Mouse (Mus musculus): ENCODE data around the gene Stom.

Stom gene

DNA sequence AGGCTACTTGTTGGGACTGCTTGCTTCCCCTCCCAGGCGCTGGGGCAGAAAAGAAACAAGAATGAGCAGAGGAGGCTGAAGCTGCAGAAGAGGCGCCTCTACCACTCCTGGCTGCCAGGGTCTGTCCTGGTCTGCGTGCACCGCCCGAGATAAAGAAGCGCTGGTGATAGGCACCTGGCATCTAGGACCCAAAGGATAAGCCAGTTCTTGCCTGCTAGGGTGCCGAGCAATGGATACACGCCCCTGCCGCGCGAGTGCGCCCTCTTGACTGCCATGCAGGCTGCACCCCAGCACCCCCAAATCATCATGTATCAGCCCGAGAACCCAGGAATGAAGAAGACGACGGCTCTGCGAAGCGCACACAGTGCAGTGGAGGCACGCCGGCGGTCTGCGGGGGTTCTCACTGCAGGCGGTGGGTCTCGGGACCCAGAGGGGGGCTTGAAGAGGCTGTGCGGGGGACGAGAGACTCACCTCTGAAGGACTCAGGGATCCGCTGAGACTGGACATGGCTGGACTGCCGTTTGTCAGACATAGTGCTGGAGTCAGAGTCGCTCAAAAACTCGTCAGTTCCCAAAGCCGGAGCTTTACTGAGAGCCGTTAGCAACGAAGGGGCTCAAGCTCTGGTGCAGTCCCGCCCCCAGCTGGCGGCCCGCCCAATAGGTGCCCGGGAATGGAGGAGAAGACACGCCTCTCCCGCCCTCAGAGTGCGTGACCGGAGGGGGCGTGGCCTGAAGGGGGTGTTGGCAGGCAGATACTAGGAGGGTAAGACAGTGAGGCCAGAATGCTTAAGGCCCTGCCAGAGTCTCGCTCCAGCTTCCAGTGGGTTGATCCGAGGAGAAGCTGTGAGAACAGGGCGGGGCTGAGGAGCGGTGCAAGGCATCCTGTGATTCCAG is at the start of gene Stom:
TSS of gene Stom (minus strand) at position 589 of the 893 bp plus-strand sequence.
- Histone ChIP-seq H3K27me3 (ENCODE audit: control insufficient read depth, insufficient read depth, low read length, poor library complexity, severe bottlenecking) (no peaks in the 10 kb centered on the region), H3K36me3 (ENCODE audit: control insufficient read depth, insufficient read depth, low read length, poor library complexity, severe bottlenecking) (no peaks in the 10 kb centered on the region)
- DNase-seq (ENCODE audit: low read depth, low spot score): peak; percentile 97

DNA sequence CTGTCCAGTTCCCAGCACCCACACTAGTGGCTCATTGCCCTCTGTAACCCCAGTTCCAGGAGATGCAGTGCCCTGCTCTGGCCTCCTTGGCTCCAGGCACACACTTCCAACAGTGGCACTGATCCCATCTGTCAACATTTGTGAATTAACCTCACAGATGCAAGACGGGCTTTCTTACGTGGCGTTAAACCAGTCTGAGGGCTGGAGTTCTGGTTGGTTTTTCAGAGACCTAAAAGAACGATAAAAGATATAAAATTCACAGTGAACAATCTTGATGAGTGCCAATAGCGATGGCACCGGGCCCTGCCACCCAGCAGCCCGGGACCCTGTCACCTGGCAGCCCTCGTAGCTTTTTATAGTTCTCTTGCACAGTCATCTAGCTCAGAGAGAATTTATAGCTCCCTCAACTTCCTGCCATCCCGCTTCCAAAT is 48.7 kb upstream of the Stom start:
- no peak for DNase-seq (ENCODE audit: low read depth, low spot score)
- no peaks in the 10 kb centered on the region for H3K27me3 ChIP-seq (ENCODE audit: control insufficient read depth, insufficient read depth, low read length, poor library complexity, severe bottlenecking)
- no peaks in the 10 kb centered on the region for H3K36me3 ChIP-seq (ENCODE audit: control insufficient read depth, insufficient read depth, low read length, poor library complexity, severe bottlenecking)

DNA sequence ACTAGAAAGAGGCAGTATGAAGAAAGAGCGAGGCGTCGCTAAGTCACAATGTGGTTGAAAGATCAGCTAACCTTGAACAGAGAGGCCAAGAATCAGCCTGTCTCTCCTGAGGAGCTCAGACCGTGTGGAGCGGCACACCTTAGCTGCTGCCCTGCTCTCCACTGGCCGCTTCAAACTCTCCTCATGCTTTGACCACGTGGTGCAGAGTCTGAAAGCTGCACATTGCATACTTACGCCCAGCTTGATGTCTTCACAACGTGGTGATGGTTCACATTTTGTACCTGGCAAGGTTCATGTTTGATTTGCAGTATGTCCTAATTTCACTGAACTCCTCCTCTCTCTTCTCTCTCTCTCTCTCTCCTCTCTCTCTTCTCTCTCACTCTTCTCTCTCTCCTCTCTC is 42.5 kb upstream of the Stom start:
- H3K36me3 ChIP-seq (ENCODE audit: control insufficient read depth, insufficient read depth, low read length, poor library complexity, severe bottlenecking): no peaks in the 10 kb centered on the region
- no peaks in the 10 kb centered on the region for H3K27me3 ChIP-seq (ENCODE audit: control insufficient read depth, insufficient read depth, low read length, poor library complexity, severe bottlenecking)
- DNase-seq (ENCODE audit: low read depth, low spot score): no peak

DNA sequence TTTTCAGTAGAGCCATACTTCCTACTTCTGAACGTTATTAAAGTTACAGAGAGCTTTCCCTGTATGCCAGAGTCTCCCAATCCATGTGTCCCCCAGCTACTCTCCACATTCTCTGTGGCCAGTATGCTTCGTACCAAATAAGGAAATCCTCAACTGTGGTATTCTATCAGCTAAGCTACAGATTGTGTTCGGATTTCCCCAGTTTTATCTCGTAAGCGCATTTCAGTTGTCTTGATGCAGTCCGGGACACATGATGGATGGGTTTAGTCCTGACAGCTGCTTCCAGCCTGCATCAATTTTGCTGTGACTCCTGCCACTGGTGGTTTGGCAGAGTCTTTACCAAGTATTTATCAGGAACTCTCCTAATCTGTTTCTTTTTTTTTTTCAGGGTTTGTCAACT is 40.8 kb upstream of the Stom start:
- Histone ChIP-seq H3K36me3 (ENCODE audit: control insufficient read depth, insufficient read depth, low read length, poor library complexity, severe bottlenecking) (no peaks in the 10 kb centered on the region), H3K27me3 (ENCODE audit: control insufficient read depth, insufficient read depth, low read length, poor library complexity, severe bottlenecking) (no peaks in the 10 kb centered on the region)
- DNase-seq (ENCODE audit: low read depth, low spot score): no peak

DNA sequence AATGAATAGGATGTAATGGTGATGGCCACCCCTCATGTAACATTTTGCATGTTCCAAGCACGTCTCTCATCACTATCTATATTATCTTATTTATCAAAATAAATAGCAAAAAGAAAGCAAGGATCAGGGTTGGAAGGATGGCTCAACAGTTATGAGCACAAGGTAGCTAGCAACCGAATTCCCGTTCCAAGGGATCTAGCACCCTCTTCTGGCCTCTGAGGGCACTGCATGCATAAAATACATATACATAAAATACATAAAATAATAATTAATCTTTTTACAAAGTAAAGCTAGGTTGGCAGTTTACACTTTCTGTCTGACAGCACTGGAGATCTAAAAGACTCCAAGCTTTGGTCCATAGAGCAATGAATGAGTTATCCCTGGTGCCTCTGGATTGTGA is 36.2 kb upstream of the Stom start:
- DNase-seq (ENCODE audit: low read depth, low spot score): peak; percentile 57
- Histone ChIP-seq H3K27me3 (ENCODE audit: control insufficient read depth, insufficient read depth, low read length, poor library complexity, severe bottlenecking) (no peaks in the 10 kb centered on the region), H3K36me3 (ENCODE audit: control insufficient read depth, insufficient read depth, low read length, poor library complexity, severe bottlenecking) (no peaks in the 10 kb centered on the region)

DNA sequence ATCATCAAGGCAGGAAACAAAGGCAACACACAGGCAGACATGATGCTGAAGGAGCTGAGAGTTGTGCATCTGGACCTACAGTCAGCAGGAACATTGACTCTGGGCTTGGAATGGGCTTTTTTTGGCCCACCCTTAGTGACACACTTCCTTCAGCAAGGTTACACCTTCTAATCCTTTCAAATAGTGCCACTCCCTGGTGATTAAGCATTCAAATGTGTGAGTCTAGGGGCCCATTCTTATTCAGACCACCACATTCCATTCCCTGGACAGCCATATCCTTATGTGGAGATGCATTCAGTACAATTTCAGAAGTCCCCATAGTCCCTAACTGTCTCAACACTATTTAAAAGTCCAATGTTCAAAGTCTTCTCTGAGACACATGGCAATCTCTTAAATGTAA is 33.9 kb upstream of the Stom start:
- no peaks in the 10 kb centered on the region for H3K27me3 ChIP-seq (ENCODE audit: control insufficient read depth, insufficient read depth, low read length, poor library complexity, severe bottlenecking)
- DNase-seq (ENCODE audit: low read depth, low spot score): no peak
- no peaks in the 10 kb centered on the region for H3K36me3 ChIP-seq (ENCODE audit: control insufficient read depth, insufficient read depth, low read length, poor library complexity, severe bottlenecking)

DNA sequence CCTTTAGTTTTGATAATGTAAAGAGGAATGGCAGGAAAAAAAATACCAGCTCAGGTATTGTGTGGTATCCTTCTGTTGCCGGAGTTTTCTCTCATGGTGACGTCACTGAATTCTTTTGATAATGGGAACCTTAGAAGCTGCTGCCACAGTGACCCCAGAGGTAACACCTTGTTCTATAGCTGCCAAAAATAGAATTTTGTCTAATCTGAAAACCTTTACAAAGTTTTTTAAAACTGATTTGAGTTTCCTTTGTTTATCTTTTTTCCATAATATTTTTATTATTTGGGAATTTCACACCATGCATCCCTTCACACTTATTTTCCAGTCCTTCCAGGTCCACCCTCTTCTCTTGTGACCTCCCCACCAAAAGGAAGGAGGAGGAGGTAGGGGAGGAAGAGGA is 30.9 kb upstream of the Stom start, which contains the start of gene 4930568D16Rik:
TSS of gene 4930568D16Rik (minus strand) at position 101 of the 400 bp plus-strand sequence.
- Histone ChIP-seq H3K27me3 (ENCODE audit: control insufficient read depth, insufficient read depth, low read length, poor library complexity, severe bottlenecking) (no peaks in the 10 kb centered on the region), H3K36me3 (ENCODE audit: control insufficient read depth, insufficient read depth, low read length, poor library complexity, severe bottlenecking) (no peaks in the 10 kb centered on the region)
- DNase-seq (ENCODE audit: low read depth, low spot score): no peak

DNA sequence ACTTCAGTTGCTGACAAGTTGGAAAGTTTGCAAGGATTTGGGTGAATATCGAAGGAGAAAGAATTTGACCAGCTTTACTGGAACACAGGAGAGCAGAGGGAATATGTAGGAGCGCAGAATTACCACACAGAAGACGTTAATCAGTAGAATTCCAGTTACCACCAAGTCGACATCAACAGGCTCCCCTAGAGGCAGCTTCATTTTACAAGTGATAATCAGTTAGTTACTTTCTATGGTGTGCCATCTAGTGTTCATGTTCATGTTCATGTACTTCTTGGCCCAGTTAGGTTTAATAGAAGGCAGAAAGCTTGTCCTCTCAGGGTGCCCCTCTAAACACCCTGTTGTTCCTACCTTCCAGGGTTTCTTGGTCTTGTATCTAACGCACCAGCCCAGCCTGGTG is 12.4 kb upstream of the Stom start:
- peak; percentile 73 for DNase-seq (ENCODE audit: low read depth, low spot score)
- no peaks in the 10 kb centered on the region for H3K36me3 ChIP-seq (ENCODE audit: control insufficient read depth, insufficient read depth, low read length, poor library complexity, severe bottlenecking)
- H3K27me3 ChIP-seq (ENCODE audit: control insufficient read depth, insufficient read depth, low read length, poor library complexity, severe bottlenecking): no peaks in the 10 kb centered on the region

DNA sequence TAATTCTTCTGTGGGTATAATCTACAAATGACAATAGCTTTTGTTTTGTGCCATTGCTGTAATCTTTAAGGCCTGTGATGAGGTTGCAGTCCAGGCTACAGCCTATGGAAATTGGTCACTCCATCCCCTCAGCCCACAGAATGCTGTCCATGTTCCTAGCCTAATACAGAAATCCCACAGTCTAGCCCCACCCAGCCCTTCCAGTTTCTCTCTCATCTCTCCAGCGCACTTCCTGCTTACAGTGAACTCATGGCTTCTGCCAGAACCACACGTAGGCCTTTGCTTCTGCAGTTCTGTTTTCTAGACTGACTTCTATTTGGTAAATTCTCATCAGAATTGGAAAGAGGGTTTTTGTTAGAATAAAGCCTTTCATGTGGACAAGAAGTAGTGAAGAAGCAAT is 9.2 kb upstream of the Stom start:
- Histone ChIP-seq H3K27me3 (ENCODE audit: control insufficient read depth, insufficient read depth, low read length, poor library complexity, severe bottlenecking) (no peaks in the 10 kb centered on the region), H3K36me3 (ENCODE audit: control insufficient read depth, insufficient read depth, low read length, poor library complexity, severe bottlenecking) (no peaks in the 10 kb centered on the region)
- no peak for DNase-seq (ENCODE audit: low read depth, low spot score)

DNA sequence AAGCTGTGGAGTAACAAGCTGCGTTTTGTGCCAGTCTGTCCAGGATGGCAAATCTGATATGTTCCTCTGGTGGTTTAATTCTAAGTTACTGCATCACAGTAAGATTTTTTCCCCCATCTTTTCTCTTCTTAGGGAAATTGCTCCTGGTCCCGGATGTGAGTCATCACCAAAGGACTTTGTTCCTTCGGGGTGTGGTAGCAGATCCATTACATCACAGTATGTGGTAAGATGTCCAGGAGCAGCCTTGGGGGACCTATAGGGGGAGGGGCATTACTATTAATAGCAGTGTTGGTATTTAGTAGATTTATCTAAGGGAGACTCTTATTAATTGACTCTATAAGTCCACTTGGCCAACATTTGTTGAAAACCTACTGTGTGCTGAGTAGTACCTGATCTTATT is 5.8 kb upstream of the Stom start:
- Histone ChIP-seq H3K36me3 (ENCODE audit: control insufficient read depth, insufficient read depth, low read length, poor library complexity, severe bottlenecking) (no peaks in the 10 kb centered on the region), H3K27me3 (ENCODE audit: control insufficient read depth, insufficient read depth, low read length, poor library complexity, severe bottlenecking) (no peaks in the 10 kb centered on the region)
- DNase-seq (ENCODE audit: low read depth, low spot score): no peak

DNA sequence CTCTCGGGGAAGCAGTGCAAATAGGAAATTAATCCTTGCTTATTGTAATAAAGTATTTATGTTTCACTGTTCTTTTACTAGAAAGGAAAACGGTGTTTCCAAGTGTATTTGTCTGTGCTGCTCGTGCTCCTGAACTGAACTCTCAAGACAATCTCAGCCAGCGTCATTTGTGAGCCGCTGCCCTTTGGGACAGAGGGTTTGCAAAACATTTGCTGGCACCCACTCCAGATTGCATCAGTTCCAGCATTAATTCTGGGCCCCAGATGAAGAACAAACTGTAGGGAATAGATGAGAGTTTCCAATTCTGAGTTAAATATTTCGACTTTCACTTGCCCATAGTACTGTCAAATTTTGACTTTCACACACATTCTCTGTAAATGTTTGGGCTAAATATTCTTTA is 1.9 kb upstream of the Stom start:
- Histone ChIP-seq H3K36me3 (ENCODE audit: control insufficient read depth, insufficient read depth, low read length, poor library complexity, severe bottlenecking) (no peaks in the 10 kb centered on the region), H3K27me3 (ENCODE audit: control insufficient read depth, insufficient read depth, low read length, poor library complexity, severe bottlenecking) (no peaks in the 10 kb centered on the region)
- DNase-seq (ENCODE audit: low read depth, low spot score): no peak

DNA sequence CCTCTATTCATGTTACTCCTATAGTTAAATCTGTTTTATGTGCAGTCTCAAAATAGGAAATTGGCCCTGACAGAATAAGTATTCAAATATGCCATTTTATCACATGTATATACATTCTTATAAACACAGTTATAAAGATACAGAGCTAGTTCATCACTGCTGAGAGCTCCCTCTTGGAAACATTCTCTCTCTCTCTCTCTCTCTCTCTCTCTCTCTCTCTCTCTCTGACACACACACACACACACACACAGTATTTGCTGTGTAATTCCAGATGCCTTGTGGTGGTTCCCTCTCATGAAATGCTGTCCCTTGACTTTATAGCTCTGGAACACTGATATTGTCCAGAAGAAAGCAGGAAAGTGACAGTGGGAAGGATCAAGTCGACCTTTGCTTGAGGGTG is 1.3 kb upstream of the Stom start:
- no peak for DNase-seq (ENCODE audit: low read depth, low spot score)
- H3K27me3 ChIP-seq (ENCODE audit: control insufficient read depth, insufficient read depth, low read length, poor library complexity, severe bottlenecking): no peaks in the 10 kb centered on the region
- H3K36me3 ChIP-seq (ENCODE audit: control insufficient read depth, insufficient read depth, low read length, poor library complexity, severe bottlenecking): no peaks in the 10 kb centered on the region

DNA sequence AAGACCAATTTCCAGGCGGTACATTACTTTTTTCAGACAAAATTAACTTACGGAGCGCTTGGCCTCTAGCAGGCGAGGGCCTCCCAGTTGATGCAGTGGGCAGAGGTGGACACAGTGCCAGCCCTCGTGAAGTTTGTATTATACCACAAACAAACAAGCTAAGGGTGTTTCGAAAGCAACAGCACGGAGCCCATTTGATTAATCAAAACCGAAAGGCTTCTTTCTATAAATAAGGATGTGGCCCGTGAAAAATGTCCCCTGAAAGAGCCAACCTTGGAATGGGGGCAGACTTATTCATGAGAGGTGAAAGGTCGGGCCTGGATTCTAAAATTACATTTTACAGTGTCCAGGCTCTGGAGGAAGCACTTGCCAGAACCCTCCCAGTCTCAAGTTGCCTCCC is 643 bp upstream of the Stom start:
- no peaks in the 10 kb centered on the region for H3K36me3 ChIP-seq (ENCODE audit: control insufficient read depth, insufficient read depth, low read length, poor library complexity, severe bottlenecking)
- DNase-seq (ENCODE audit: low read depth, low spot score): no peak
- no peaks in the 10 kb centered on the region for H3K27me3 ChIP-seq (ENCODE audit: control insufficient read depth, insufficient read depth, low read length, poor library complexity, severe bottlenecking)

DNA sequence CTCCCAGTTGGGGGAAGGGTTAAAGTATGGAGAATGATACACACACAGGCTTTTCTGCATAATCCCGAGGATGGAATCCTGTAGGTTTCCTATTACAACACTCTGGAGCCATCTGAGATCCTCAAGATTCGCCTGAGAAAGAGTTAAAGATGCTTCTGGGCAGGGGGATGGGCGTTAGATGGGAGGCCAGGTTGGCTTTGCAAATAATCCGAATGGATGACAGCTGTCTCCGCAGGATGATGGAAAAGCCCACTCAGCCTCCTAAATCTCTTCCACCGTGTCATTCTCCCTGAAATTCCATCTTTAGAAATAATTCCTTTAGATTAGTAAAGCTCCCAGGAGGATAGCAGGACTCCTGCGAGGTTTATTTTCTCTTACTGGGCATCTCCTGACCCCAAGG is 1.2 kb downstream of the Stom start:
- no peak for DNase-seq (ENCODE audit: low read depth, low spot score)
- H3K27me3 ChIP-seq (ENCODE audit: control insufficient read depth, insufficient read depth, low read length, poor library complexity, severe bottlenecking): no peaks in the 10 kb centered on the region
- H3K36me3 ChIP-seq (ENCODE audit: control insufficient read depth, insufficient read depth, low read length, poor library complexity, severe bottlenecking): no peaks in the 10 kb centered on the region

DNA sequence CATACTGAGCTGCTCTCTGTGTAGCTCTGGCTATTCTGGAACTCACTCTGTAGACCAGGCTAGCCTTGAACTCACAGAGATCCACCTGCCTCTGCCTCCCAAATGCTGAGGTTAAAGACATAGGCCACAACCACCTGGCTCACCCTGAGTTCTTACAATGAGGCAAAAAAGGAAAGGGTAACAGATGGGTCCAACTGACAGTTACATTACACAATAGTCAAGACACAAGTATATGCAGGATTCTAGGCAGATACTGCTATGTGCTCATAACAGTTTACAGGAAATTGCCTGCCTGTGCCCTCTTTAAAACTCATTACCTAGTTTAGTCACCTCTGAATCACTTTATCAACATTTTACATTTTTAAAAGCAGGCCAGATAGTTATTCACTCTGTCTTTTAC is 3.1 kb downstream of the Stom start:
- Histone ChIP-seq H3K36me3 (ENCODE audit: control insufficient read depth, insufficient read depth, low read length, poor library complexity, severe bottlenecking) (no peaks in the 10 kb centered on the region), H3K27me3 (ENCODE audit: control insufficient read depth, insufficient read depth, low read length, poor library complexity, severe bottlenecking) (no peaks in the 10 kb centered on the region)
- DNase-seq (ENCODE audit: low read depth, low spot score): no peak

DNA sequence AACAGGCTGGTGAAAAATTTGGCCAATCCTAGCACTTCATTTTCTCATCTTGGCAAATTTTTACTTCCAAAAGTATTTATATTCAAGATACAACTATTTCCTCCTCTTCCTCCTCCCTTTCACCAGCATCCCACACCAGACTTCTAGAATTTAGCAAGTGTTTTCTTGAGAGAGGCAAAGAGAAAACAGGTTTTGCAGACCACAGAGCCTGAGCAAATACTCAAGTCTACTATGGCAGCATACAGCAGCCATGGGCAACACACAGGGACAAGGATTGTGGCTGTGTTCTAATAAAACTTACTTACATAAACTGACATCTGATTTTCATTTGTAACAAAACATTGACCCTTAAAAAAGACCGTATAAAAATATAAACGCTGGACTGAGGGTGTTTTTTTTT is 5.6 kb downstream of the Stom start:
- no peak for DNase-seq (ENCODE audit: low read depth, low spot score)
- no peaks in the 10 kb centered on the region for H3K36me3 ChIP-seq (ENCODE audit: control insufficient read depth, insufficient read depth, low read length, poor library complexity, severe bottlenecking)
- no peaks in the 10 kb centered on the region for H3K27me3 ChIP-seq (ENCODE audit: control insufficient read depth, insufficient read depth, low read length, poor library complexity, severe bottlenecking)

Data from splenic B cell, adult 2 months (primary cell).